Mouse (Mus musculus): ENCODE data around the gene Crebrf. TPM values are rescaled to one million over a fixed set of nuclear protein-coding genes. Genes with fewer than 3 reads are reported as not detected.

Crebrf gene
- total RNA-seq (2015) (24.7 and 31.2 TPM in 2 replicates), total RNA-seq (2017) (30.1 and 39.5 TPM in 2 replicates)

GRCm38 (mm10) chr17:26715271-26715758, at the start of gene Crebrf:
Gene Crebrf (plus strand): TSS chr17:26715650.
- peak; percentile 84 for ATAC-seq (ENCODE audit: poor library complexity, severe bottlenecking)

GRCm38 (mm10) chr17:26671268-26671667, 44.2 kb upstream of the Crebrf start:
- no peak for ATAC-seq (ENCODE audit: poor library complexity, severe bottlenecking)

- ATAC-seq (ENCODE audit: poor library complexity, severe bottlenecking): no peak
These were observed 39.6 kb upstream of the Crebrf start for GRCm38 (mm10) chr17:26675845-26676244.

GRCm38 (mm10) chr17:26676252-26676615, 39.2 kb upstream of the Crebrf start:
- ATAC-seq (ENCODE audit: poor library complexity, severe bottlenecking): peak; percentile 93

GRCm38 (mm10) chr17:26676616-26677376, 38.7 kb upstream of the Crebrf start:
- ATAC-seq (ENCODE audit: poor library complexity, severe bottlenecking): peak; percentile 75

GRCm38 (mm10) chr17:26677711-26678637, 37.5 kb upstream of the Crebrf start:
- ATAC-seq (ENCODE audit: poor library complexity, severe bottlenecking): no peak

- no peak for ATAC-seq (ENCODE audit: poor library complexity, severe bottlenecking)
These were observed 34.2 kb upstream of the Crebrf start for GRCm38 (mm10) chr17:26681276-26681675.

- no peak for ATAC-seq (ENCODE audit: poor library complexity, severe bottlenecking)
These were observed 29.0 kb upstream of the Crebrf start for GRCm38 (mm10) chr17:26686334-26687000.

- ATAC-seq (ENCODE audit: poor library complexity, severe bottlenecking): no peak
These were observed 26.4 kb upstream of the Crebrf start for GRCm38 (mm10) chr17:26688795-26689735.

GRCm38 (mm10) chr17:26689810-26690209, 25.6 kb upstream of the Crebrf start:
- ATAC-seq (ENCODE audit: poor library complexity, severe bottlenecking): no peak

- ATAC-seq (ENCODE audit: poor library complexity, severe bottlenecking): no peak
These were observed 25.2 kb upstream of the Crebrf start for GRCm38 (mm10) chr17:26690236-26690635.

- no peak for ATAC-seq (ENCODE audit: poor library complexity, severe bottlenecking)
These were observed 24.3 kb upstream of the Crebrf start for GRCm38 (mm10) chr17:26691110-26691509.

GRCm38 (mm10) chr17:26693424-26693823, 22.0 kb upstream of the Crebrf start:
- no peak for ATAC-seq (ENCODE audit: poor library complexity, severe bottlenecking)

- ATAC-seq (ENCODE audit: poor library complexity, severe bottlenecking): no peak
These were observed 21.3 kb upstream of the Crebrf start for GRCm38 (mm10) chr17:26694171-26694570.

- no peak for ATAC-seq (ENCODE audit: poor library complexity, severe bottlenecking)
These were observed 20.3 kb upstream of the Crebrf start for GRCm38 (mm10) chr17:26695193-26695592.

- peak; percentile 45; the same call in 1 of the 2 replicates for ATAC-seq (ENCODE audit: poor library complexity, severe bottlenecking)
These were observed 16.6 kb upstream of the Crebrf start for GRCm38 (mm10) chr17:26698846-26699245.

GRCm38 (mm10) chr17:26699819-26700616, 15.4 kb upstream of the Crebrf start:
- ATAC-seq (ENCODE audit: poor library complexity, severe bottlenecking): no peak

- no peak for ATAC-seq (ENCODE audit: poor library complexity, severe bottlenecking)
These were observed 13.9 kb upstream of the Crebrf start for GRCm38 (mm10) chr17:26701565-26701964.

- ATAC-seq (ENCODE audit: poor library complexity, severe bottlenecking): no peak
These were observed 12.8 kb upstream of the Crebrf start for GRCm38 (mm10) chr17:26702621-26703020.

All from megakaryocyte, adult 5-6 weeks (primary cell).